Mouse (Mus musculus) testis, adult 2 months (tissue): ENCODE results near the gene Dusp3. TPM values are rescaled to one million over a fixed set of nuclear protein-coding genes. Genes with fewer than 3 reads are reported as not detected.
A peak's percentile ranks its signal among the peaks of the same experiment; 100 is the strongest.

Experiments
- H3K27ac ChIP-seq: fragments of 200-500 bp; 2 replicates; pipeline ENCODE4 v1.5.1; 2012; ENCODE audit warnings: low read depth, low read length; ENCODE audit not compliant: control insufficient read depth, insufficient read depth
- H3K27me3 ChIP-seq: fragments of 200-500 bp; 2 replicates; pipeline ENCODE4 v1.6.1; 2012; ENCODE audit warnings: mild to moderate bottlenecking, low read length, moderate library complexity; ENCODE audit not compliant: control insufficient read depth, insufficient read depth
- H3K36me3 ChIP-seq: fragments of 200-500 bp; 2 replicates; pipeline ENCODE4 v1.6.1; 2012; ENCODE audit warnings: mild to moderate bottlenecking, low read length; ENCODE audit not compliant: control insufficient read depth, insufficient read depth
- H3K4me1 ChIP-seq: fragments of 200-500 bp; 2 replicates; pipeline ENCODE4 v1.6.1; 2012; ENCODE audit warnings: low read length; ENCODE audit not compliant: control insufficient read depth, insufficient read depth
- H3K4me3 ChIP-seq: fragments of 200-500 bp; 2 replicates; pipeline ENCODE4 v1.5.1; 2012; ENCODE audit warnings: low read depth, mild to moderate bottlenecking, low read length, moderate library complexity, mixed read lengths; ENCODE audit not compliant: control insufficient read depth
- CTCF ChIP-seq: fragments of 200-500 bp; IDR thresholded peaks from 2 replicates; pipeline ENCODE4 v1.5.1; 2012; ENCODE audit warnings: low read depth, mild to moderate bottlenecking, inconsistent platforms, low read length, moderate library complexity; ENCODE audit not compliant: control insufficient read depth, insufficient read depth, insufficient replicate concordance
- POLR2A ChIP-seq: fragments of 200-500 bp; IDR thresholded peaks from 2 replicates; pipeline ENCODE4 v1.6.1; 2012; ENCODE audit warnings: low read depth, mild to moderate bottlenecking, inconsistent platforms, low read length, moderate library complexity; ENCODE audit not compliant: control insufficient read depth
- polyA plus RNA-seq: library from polyadenylated mRNA; depleted of rRNA; stranded (reverse); fragments of >200 nt; gene quantifications from 2 replicates; pipeline ENCODE4 v1.2.3, GENCODE M21; 2012

Gene Dusp3
- polyA plus RNA-seq, 1 experiment: 266 TPM

DNA sequence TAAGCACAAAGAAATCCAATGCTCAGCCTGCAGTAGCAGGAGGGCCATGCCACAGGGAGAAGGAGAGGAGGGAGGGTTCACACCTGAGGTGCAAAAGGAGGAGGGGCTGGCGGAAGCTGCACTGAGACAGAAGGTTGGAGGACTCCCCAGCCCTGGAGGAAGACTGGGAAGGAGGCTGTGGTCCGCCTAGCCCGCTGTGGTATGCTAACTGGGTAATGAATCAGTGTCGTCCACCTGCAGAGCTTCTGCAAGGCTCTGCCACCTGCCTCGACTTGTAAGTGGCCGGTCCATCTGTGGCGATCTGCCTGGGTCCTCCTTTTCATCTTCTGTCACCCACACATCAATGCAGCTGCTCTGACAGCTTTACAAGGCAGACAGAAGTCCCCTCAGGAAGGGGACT is 18.5 kb downstream of the Dusp3 start:
- no peak overlapping the region for H3K27ac ChIP-seq
- H3K27me3 ChIP-seq: no peaks in the 10 kb centered on the region; the same call in none of the 2 replicates
- TF ChIP-seq POLR2A: no peak
- no peak for TF ChIP-seq CTCF
- peaks cover 12% of the 10 kb centered on the region for H3K4me1 ChIP-seq
- H3K36me3 ChIP-seq: no peaks in the 10 kb centered on the region
- H3K4me3 ChIP-seq: no peak overlapping the region

DNA sequence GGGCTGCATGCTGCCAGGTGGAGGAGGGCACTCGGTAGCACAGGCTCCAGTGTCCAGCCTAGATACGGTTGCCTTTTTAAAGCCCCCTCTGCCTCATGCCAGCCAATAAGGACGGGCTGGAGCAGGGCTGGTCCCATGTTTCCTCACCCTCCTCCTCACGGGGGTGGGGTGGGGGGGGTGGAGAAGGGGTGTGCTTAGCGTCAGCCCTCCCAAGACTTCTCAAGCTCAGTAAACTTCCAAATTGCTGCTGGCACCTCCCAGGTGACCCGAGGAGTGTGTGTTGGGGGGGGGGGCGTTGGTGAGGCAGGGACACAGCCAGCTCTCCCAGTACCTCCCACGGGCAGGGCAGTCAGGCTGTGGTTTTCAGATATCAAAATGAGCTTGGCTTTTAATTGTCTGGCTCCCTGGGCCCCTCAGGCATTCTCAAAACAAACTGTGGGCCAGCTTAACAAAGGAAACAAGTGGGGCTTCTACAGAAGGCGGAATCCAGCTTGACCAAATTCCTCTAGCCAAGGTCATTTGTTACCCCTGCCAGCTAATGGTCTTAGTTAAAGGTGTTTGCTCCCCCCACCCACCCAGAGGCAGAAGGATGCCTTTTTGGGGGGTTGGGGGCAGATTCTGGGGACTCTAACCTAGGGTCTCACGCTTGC is 19.7 kb downstream of the Dusp3 start, which contains the start of gene Sost:
TSS of gene Sost (minus strand) at position 51 of the 650 bp plus-strand sequence.
- peaks cover 2% of the 10 kb centered on the region for H3K27me3 ChIP-seq
- peaks cover 19% of the 10 kb centered on the region for H3K4me1 ChIP-seq
- no peak within 1 kb of the TSS for H3K27ac ChIP-seq
- no peaks in the 10 kb centered on the region for H3K36me3 ChIP-seq
- no peak within 1 kb of the TSS for H3K4me3 ChIP-seq
- TF ChIP-seq POLR2A: no peak

DNA sequence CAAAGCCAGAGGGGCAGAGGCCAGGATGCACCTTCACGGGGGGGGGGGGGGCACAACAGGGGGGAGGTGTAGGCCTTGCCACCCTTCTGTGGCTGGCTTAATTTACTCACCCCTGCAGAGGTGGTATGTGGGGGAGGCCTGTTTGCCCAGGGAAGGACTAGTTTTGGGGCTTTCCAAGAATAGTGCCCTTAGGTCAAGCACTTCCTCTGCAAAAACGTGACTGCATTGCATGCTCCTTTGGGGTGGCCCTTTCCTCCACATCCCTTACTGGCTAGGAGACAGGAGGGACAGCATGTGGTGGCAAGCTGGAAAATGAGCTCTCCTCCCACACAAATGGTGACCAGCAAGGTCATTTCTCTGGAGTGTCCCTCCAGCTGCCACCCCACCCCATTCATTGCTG is 21.3 kb downstream of the Dusp3 start:
- no peaks in the 10 kb centered on the region for H3K36me3 ChIP-seq
- H3K4me3 ChIP-seq: no peak overlapping the region
- peaks cover 19% of the 10 kb centered on the region for H3K4me1 ChIP-seq
- H3K27ac ChIP-seq: no peak overlapping the region
- TF ChIP-seq CTCF (no peak), POLR2A (no peak)
- peaks cover 2% of the 10 kb centered on the region for H3K27me3 ChIP-seq

DNA sequence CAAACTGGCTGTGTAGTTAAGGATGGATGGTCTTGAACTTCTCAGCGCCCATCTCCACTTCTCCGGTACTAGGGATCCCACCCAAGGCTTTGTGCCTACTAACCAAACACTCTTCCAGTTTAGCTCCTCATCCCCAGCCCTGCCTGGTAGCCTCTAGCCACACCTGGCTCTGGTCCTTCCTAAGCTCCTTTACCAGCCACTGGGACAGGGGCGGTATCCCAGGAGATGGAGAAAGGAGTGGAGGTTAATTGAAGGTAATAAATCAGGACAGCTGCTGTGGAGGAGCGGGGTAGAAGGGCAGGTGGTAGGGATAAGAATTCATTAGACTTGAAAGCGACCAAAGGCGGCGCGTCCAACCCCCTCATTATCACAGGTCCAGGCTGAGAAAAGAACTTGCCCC is 22.2 kb downstream of the Dusp3 start:
- peak overlapping the region; percentile 79 for H3K4me3 ChIP-seq
- H3K4me1 ChIP-seq: peaks cover 19% of the 10 kb centered on the region
- H3K27me3 ChIP-seq: peaks cover 2% of the 10 kb centered on the region
- H3K36me3 ChIP-seq: no peaks in the 10 kb centered on the region
- H3K27ac ChIP-seq: no peak overlapping the region
- no peak for TF ChIP-seq POLR2A
- no peak for TF ChIP-seq CTCF

DNA sequence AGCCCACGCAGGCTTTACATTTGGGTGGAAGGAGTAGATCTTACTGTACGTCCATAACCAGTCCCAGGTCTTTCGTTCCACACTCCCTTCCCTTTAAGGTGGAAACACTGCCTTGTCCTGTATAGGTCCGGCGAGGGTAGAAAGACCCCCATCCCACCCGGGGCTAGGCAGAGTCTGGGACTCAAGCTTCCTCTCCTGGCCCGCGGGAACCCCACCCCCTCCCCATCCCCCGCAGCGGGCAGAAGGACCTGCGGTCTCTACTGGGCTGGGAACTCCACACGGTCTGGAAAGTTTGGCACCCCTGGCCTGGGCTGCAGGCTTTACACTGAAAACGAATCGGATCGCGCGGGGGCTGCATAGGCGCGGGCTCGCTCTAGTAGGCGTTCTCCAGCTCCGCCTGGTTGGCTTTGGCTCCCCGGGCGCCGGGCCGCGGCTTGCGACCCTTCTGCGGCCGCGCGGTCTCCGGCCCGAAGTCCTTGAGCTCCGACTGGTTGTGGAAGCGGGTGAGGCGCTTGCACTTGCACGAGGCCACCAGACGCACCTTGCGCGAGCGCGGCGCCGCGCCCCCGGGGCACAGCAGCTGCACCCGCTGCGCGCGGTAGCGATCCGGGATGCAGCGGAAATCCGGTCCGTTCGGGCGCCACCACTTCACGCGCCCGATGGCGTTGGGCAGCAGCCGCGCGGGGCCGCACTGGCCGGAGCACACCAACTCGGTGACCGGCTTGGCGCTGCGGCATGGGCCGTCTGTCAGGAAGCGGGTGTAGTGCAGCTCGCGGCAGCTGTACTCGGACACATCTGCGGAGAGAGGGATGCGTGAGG is 23.1 kb downstream of the Dusp3 start:
- TF ChIP-seq POLR2A (peak; percentile 43; the same call in 1 of the 2 replicates), CTCF (no peak)
- no peaks in the 10 kb centered on the region for H3K36me3 ChIP-seq
- peak overlapping the region; percentile 79 for H3K4me3 ChIP-seq
- no peak overlapping the region for H3K27ac ChIP-seq
- peaks cover 19% of the 10 kb centered on the region for H3K4me1 ChIP-seq
- H3K27me3 ChIP-seq: peaks cover 2% of the 10 kb centered on the region

DNA sequence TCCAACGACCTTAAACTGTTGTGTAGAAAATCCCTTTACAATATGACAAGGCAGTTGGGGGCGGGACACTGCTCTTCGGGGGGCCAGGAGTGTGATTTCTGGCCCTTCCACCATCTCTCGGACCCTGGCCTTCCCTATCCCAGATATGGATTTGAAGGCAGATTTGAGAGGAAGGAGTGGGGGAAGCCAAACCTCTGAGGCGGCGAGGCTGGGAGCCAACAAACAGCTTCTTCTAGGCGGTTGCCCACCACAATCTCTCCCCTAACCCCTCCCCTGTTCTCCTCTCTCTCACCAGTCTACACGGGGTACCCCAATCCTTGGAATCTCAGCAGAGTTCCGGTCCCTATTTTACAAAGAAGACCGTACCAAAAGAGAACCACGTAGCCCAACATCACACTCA is 23.8 kb downstream of the Dusp3 start:
- H3K27ac ChIP-seq: no peak overlapping the region
- peaks cover 19% of the 10 kb centered on the region for H3K4me1 ChIP-seq
- H3K27me3 ChIP-seq: peaks cover 2% of the 10 kb centered on the region
- no peak for TF ChIP-seq POLR2A
- no peak for TF ChIP-seq CTCF
- H3K4me3 ChIP-seq: peak overlapping the region; percentile 79
- H3K36me3 ChIP-seq: no peaks in the 10 kb centered on the region

DNA sequence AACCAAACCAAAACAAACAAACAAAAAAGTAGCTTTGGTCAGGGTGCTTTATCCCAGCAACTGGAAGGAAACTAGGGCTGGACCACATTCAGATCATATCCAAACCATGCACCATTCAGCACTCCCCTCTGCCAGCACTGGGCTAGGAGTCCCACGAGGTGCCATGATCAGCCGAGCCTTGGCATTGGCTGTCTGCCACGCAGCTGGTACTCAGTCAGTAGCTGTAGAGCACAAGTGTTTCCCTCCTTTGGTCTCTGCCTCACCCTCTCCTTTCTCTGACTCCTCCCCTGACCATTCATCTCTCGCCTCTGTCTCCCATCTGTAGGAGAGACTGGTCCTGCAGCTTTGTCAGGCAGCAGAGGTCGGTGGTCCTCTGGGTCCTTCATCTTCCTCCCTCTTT is 29.3 kb downstream of the Dusp3 start:
- Histone ChIP-seq H3K4me1 (peaks cover 6% of the 10 kb centered on the region), H3K4me3 (no peak overlapping the region), H3K36me3 (no peaks in the 10 kb centered on the region), H3K27ac (no peak overlapping the region), H3K27me3 (no peaks in the 10 kb centered on the region)
- TF ChIP-seq CTCF (no peak), POLR2A (no peak)
